Mouse (Mus musculus) heart, embryonic 16.5 days (tissue): ENCODE measurements around the gene Foxn1. TPM values are rescaled to one million over a fixed set of nuclear protein-coding genes. Genes with fewer than 3 reads are reported as not detected.

Source experiments
- ATAC-seq: fragments of 200-750 bp; cut with Nextera tagmentation; replicated peaks from 2 replicates; pipeline ENCODE4 v1.8.0; 2017; ENCODE audit warnings: moderate number of reproducible peaks; ENCODE audit not compliant: insufficient read depth, low FRiP score; ENCODE audit errors: extremely low read depth
- H3K27ac ChIP-seq: fragments of 300-500 bp; sonication (generic); 2 replicates; pipeline ENCODE4 v1.5.1; 2014; ENCODE audit warnings: mild to moderate bottlenecking, low read length, control low read depth, moderate library complexity
- H3K27me3 ChIP-seq: fragments of 300-500 bp; sonication (generic); 2 replicates; pipeline ENCODE4 v1.6.1; 2014; ENCODE audit warnings: low read length, mixed read lengths; ENCODE audit not compliant: control insufficient read depth, insufficient read depth
- H3K36me3 ChIP-seq: fragments of 300-500 bp; sonication (generic); 2 replicates; pipeline ENCODE4 v1.6.1; 2014; ENCODE audit not compliant: control insufficient read depth, insufficient read depth
- H3K4me1 ChIP-seq: fragments of 300-500 bp; sonication (generic); 2 replicates; pipeline ENCODE4 v1.6.1; 2014; ENCODE audit warnings: low read length, mixed read lengths; ENCODE audit not compliant: control insufficient read depth, insufficient read depth
- H3K4me2 ChIP-seq: fragments of 300-500 bp; sonication (generic); 2 replicates; pipeline ENCODE4 v1.6.1; 2014; ENCODE audit warnings: low read depth, mild to moderate bottlenecking, control low read depth, low read length
- H3K4me3 ChIP-seq: fragments of 300-500 bp; sonication (generic); 2 replicates; pipeline ENCODE4 v1.5.1; 2014; ENCODE audit warnings: mild to moderate bottlenecking, control low read depth, low read length
- H3K9ac ChIP-seq: fragments of 300-500 bp; sonication (generic); 2 replicates; pipeline ENCODE4 v1.6.1; 2014; ENCODE audit warnings: low read length, control low read depth
- H3K9me3 ChIP-seq: fragments of 300-500 bp; sonication (generic); replicated peaks from 2 replicates; pipeline ENCODE4 v1.6.1; 2016; ENCODE audit warnings: low read length; ENCODE audit not compliant: control insufficient read depth
- WGBS: fragments of 180-500 bp; shearing (Covaris S2); extraction: QIAGEN DNeasy Blood & Tissue Kit; methylation state at CpG from one replicate; pipeline ENCODE4 v1.1.7; 2014; 5-methylcytosine and 5-hydroxymethylcytosine counted together
- polyA plus RNA-seq: library from polyadenylated mRNA; unstranded; fragments of >200 nt; fragmentation: Nextera tagmentation; extraction: Ambion mirVana; gene quantifications from 2 replicates; pipeline ENCODE4 v1.2.1, GENCODE M21; 2015

Foxn1 gene
- 4.1 and 7.9 TPM in 2 replicates for polyA plus RNA-seq

DNA sequence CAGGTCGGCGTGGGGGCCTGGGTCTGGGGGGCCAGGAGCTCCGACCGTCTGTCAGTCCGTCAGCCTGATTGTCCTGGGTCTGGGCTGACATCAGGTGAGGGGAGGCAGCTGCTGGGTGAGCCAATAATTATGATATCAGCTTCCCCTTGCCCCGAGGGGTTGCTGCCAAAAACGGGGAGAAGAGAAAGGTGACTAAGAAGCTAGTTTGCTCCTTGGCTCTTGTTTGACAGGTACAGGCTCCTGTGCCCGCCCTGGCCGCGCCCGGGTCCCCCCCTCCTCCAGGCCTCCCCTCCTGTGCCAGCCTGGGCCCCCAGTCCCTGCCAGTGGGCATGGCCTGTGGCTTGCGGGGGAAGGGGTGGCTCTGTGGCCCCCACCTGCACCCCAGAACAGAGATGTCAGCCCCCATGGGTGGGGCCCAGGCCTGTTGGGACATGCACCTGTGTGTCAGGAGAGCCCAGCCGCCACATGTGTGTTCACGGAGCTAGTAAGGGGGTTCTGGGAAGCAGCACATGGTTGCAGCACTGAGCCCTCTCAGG lies at the start of gene Foxn1:
Gene Foxn1 (minus strand): TSS at position 51 of the 536 bp plus-strand sequence.
- no peaks in the 10 kb centered on the region for H3K4me1 ChIP-seq
- H3K4me3 ChIP-seq = 0 out of 2 replicates have a peak within 1 kb of the TSS, but pooled peaks have one; percentile 9
- 76% methylated on average over 14 of the region's 14 CpGs for WGBS
- H3K9me3 ChIP-seq = no peaks in the 10 kb centered on the region
- no peak within 1 kb of the TSS for H3K9ac ChIP-seq
- no peak for ATAC-seq
- no peaks in the 10 kb centered on the region for H3K36me3 ChIP-seq
- no peak within 1 kb of the TSS for H3K4me2 ChIP-seq
- no peak within 1 kb of the TSS for H3K27ac ChIP-seq
- no peaks in the 10 kb centered on the region; the same call in 1 of the 2 replicates for H3K27me3 ChIP-seq

DNA sequence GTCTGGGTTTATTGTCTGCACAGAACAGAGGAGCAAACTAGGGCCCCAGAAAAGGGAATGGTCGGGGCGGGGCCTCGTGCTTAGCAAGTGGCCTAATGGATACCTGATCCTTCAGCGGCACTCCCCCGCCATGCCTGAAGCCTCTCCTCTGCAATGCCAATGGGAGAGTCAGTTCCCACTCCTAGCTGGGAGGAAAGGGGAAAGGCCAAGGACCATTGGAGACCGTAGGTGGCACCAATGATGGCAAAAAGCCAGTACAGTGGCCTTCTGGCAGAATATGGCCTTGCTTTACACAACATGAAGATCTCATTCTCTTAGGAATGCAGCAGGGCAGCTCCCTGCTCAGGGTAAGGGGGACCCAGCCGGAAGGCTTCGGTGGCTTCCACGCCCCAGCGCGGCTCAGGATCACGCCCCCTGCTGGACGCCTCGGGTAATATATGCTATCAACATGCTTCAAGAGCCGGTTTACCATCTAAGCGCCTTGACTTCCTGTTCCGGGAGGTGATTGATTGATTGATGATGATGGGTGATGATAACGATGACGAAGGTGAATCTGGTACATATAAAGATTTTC lies 49.5 kb upstream of the Foxn1 start:
- Histone ChIP-seq H3K4me2 (peak overlapping the region; percentile 5; the same call in 1 of the 2 replicates), H3K9me3 (no peaks in the 10 kb centered on the region), H3K27ac (no peak overlapping the region), H3K4me3 (no peak overlapping the region), H3K9ac (no peak overlapping the region), H3K27me3 (no peaks in the 10 kb centered on the region), H3K4me1 (no peaks in the 10 kb centered on the region), H3K36me3 (no peaks in the 10 kb centered on the region)
- no peak; the same call in 1 of the 2 replicates for ATAC-seq
- 8% methylated on average over 19 of the region's 19 CpGs for WGBS

GRCm38 (mm10) chr11:78434052-78434451 lies 47.7 kb upstream of the Foxn1 start:
- no peaks in the 10 kb centered on the region; the same call in 1 of the 2 replicates for H3K27me3 ChIP-seq
- ATAC-seq = no peak
- no peaks in the 10 kb centered on the region for H3K36me3 ChIP-seq
- H3K9me3 ChIP-seq = no peaks in the 10 kb centered on the region
- H3K9ac ChIP-seq = no peak overlapping the region
- H3K4me1 ChIP-seq = no peaks in the 10 kb centered on the region; the same call in 1 of the 2 replicates
- no peak overlapping the region for H3K4me3 ChIP-seq
- H3K27ac ChIP-seq = no peak overlapping the region
- WGBS = 27% methylated on average over 4 of the region's 4 CpGs
- no peak overlapping the region for H3K4me2 ChIP-seq

- no peak overlapping the region for H3K9ac ChIP-seq
- no peaks in the 10 kb centered on the region for H3K36me3 ChIP-seq
- WGBS = 87% methylated on average over 10 of the region's 10 CpGs
- H3K4me1 ChIP-seq = no peaks in the 10 kb centered on the region; the same call in 1 of the 2 replicates
- H3K4me2 ChIP-seq = no peak overlapping the region
- H3K27me3 ChIP-seq = no peaks in the 10 kb centered on the region; the same call in 1 of the 2 replicates
- no peak overlapping the region for H3K4me3 ChIP-seq
- H3K27ac ChIP-seq = no peak overlapping the region
- ATAC-seq = no peak
- no peaks in the 10 kb centered on the region for H3K9me3 ChIP-seq
These were observed 44.8 kb upstream of the Foxn1 start for GRCm38 (mm10) chr11:78431176-78431575.

DNA sequence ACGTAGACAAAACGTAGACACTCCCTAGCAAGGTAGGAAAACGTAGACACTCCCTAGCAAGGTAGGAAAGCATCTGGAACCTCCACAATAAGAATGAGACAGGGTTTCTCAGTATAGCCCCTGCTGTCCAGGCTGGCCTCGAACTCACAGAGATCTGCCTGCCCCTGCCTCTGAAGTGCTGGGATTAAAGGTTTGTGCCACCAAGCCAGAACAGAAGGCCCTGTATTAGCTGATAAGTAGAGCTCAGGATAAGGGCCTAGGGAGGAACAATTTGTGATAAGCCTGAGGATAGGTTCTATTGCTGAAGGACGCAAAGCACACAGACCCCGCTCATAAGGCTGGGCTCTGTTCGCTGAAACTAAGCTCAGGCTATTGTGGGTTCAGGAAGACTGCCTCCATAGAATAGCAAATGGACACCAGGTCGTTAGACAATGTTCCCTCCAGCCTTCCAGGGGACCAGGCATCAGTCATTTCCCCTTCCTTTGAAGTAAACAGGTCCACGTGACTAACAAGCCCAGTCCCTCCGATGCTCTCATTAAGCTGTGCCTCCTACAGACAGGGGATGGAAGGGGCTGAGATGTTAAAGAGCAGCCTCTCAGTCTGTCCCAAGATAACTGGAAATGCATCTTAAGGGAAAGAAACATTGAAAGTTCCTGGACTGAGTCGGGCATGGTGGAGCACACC lies 44.0 kb upstream of the Foxn1 start:
- ATAC-seq = no peak
- no peak overlapping the region for H3K27ac ChIP-seq
- H3K9me3 ChIP-seq = no peaks in the 10 kb centered on the region
- H3K27me3 ChIP-seq = no peaks in the 10 kb centered on the region; the same call in 1 of the 2 replicates
- no peaks in the 10 kb centered on the region; the same call in 1 of the 2 replicates for H3K4me1 ChIP-seq
- 47% methylated on average over 11 of the region's 11 CpGs for WGBS
- H3K9ac ChIP-seq = no peak overlapping the region
- no peak overlapping the region for H3K4me3 ChIP-seq
- H3K4me2 ChIP-seq = no peak overlapping the region
- no peaks in the 10 kb centered on the region for H3K36me3 ChIP-seq

DNA sequence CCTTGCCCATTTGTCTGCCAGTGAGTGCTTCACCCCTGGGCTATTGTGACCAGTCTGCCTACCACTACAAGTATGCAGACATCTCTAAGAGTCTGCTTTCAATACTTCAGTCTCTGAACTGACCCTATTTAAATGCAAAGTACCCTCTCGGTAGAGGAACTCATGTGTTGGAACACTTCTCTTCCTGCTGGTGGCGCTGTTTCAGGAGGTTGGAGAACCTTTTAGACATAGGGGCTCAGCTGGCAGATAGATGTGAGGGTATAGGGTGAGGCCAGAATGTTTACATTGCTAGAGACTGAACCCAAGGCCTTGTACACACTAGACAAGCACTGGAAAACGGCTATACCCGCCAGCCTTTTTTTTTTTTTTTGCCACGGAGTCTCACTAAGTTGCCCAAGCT lies 42.0 kb upstream of the Foxn1 start:
- WGBS = 74% methylated on average over 5 of the region's 5 CpGs
- no peak for ATAC-seq
- Histone ChIP-seq H3K4me1 (no peaks in the 10 kb centered on the region; the same call in 1 of the 2 replicates), H3K27ac (no peak overlapping the region), H3K4me2 (no peak overlapping the region), H3K27me3 (no peaks in the 10 kb centered on the region; the same call in 1 of the 2 replicates), H3K4me3 (no peak overlapping the region), H3K9me3 (no peaks in the 10 kb centered on the region), H3K36me3 (no peaks in the 10 kb centered on the region), H3K9ac (no peak overlapping the region)

- Histone ChIP-seq H3K9ac (no peak overlapping the region), H3K4me1 (no peaks in the 10 kb centered on the region; the same call in 1 of the 2 replicates), H3K36me3 (no peaks in the 10 kb centered on the region), H3K4me3 (no peak overlapping the region), H3K9me3 (no peaks in the 10 kb centered on the region), H3K27ac (no peak overlapping the region), H3K27me3 (peaks cover 5% of the 10 kb centered on the region; the same call in 1 of the 2 replicates), H3K4me2 (no peak overlapping the region)
- WGBS = 85% methylated on average over 6 of the region's 6 CpGs
- no peak for ATAC-seq
These were observed 41.3 kb upstream of the Foxn1 start for GRCm38 (mm10) chr11:78427655-78428054.

GRCm38 (mm10) chr11:78425572-78425971 lies 39.2 kb upstream of the Foxn1 start:
- Histone ChIP-seq H3K4me3 (no peak overlapping the region), H3K4me2 (no peak overlapping the region), H3K27me3 (peaks cover 10% of the 10 kb centered on the region), H3K4me1 (no peaks in the 10 kb centered on the region; the same call in 1 of the 2 replicates), H3K27ac (no peak overlapping the region), H3K36me3 (no peaks in the 10 kb centered on the region), H3K9ac (no peak overlapping the region), H3K9me3 (no peaks in the 10 kb centered on the region)
- WGBS = 69% methylated on average over 1 of the region's 1 CpGs
- ATAC-seq = no peak

DNA sequence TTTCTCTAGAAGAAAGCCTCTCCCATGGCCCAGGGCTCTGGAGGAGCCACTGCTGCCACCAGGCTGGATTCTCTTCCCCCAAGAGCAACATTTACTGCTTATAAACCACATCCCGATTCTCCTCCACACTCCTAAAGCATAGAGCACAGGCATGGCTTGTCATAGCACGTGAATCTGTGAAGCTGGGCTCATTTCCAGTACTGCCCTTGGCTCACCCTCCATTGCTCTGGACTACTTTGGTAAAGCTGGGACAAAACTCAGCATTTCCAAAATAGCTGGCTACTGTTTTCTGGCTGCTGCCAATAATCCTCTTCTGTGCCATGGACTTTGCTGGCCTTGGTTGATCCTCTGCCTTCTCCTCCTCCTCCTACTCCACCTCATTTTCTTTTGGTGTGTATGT lies 38.0 kb upstream of the Foxn1 start:
- Histone ChIP-seq H3K9me3 (no peaks in the 10 kb centered on the region), H3K27me3 (peaks cover 10% of the 10 kb centered on the region; the same call in 1 of the 2 replicates), H3K4me1 (no peaks in the 10 kb centered on the region), H3K9ac (no peak overlapping the region), H3K4me2 (no peak overlapping the region), H3K27ac (no peak overlapping the region), H3K4me3 (no peak overlapping the region), H3K36me3 (no peaks in the 10 kb centered on the region)
- ATAC-seq = no peak
- WGBS = 45% methylated on average over 2 of the region's 2 CpGs
